Mouse (Mus musculus): ENCODE results near the gene Gatd1. TPM values are rescaled to one million over a fixed set of nuclear protein-coding genes. Genes with fewer than 3 reads are reported as not detected.
A peak's percentile ranks its signal among the peaks of the same experiment; 100 is the strongest.

Gene Gatd1
- polyA plus RNA-seq, 1 experiment from 2014 or later = 61.4 TPM

DNA sequence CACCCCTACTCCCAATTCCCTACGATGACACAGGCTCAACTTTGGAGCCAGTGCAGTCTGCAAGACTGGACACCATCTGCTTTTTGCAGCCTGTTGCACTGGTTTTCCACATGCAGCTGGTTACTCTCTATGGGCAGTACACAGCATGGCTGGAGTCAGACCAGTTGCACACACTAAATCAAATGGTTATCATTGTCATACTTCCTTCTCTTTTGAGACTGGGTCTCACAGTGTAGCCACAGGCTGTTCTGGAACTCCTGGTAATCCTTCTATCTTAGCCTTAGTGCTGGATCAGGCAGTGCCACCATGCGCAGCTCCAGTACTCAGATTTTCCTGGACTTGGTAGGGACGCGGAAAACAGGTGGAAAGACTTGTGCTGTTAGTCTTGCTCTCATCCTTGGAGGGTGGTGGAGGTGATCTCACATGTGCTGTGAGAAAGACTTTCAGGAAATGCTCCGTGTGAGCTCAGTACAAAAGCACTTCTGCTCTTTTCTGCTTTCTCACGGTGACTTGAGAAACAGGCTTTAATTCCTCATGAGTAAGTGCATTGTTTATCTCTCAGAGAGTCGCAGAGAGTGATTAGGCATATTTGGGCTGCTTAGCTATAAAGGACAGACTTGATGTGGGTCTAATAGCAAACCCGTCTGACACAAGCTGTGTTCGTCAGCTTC lies 21.2 kb downstream of the Gatd1 start:
- Histone ChIP-seq H3K27me3 (ENCODE audit: control insufficient read depth, insufficient read depth, low read length) (no peaks in the 10 kb centered on the region), H3K27ac (ENCODE audit: low read length) (peak overlapping the region; percentile 52; the same call in 1 of the 2 replicates), H3K9ac (replicated peaks; ENCODE audit: low read depth, low read length) (peak overlapping the region; percentile 52), H3K9me3 (ENCODE audit: control insufficient read depth, low read depth, low read length) (no peaks in the 10 kb centered on the region), H3K4me3 (ENCODE audit: low read depth, low read length) (peak overlapping the region; percentile 72), H3K4me1 (ENCODE audit: control insufficient read depth, insufficient read depth, low read length) (peaks cover 11% of the 10 kb centered on the region), H3K4me2 (replicated peaks; ENCODE audit: low read depth, low read length) (peak overlapping the region; percentile 94), H3K36me3 (ENCODE audit: control insufficient read depth, insufficient read depth, low read length) (peaks cover 11% of the 10 kb centered on the region; the same call in 1 of the 2 replicates)
- ATAC-seq (ENCODE audit: insufficient number of reproducible peaks, insufficient read depth, low FRiP score, low read depth) = peak; percentile 30; the same call in 1 of the 2 replicates
- 32% methylated on average over 9 of the region's 9 CpGs for WGBS

DNA sequence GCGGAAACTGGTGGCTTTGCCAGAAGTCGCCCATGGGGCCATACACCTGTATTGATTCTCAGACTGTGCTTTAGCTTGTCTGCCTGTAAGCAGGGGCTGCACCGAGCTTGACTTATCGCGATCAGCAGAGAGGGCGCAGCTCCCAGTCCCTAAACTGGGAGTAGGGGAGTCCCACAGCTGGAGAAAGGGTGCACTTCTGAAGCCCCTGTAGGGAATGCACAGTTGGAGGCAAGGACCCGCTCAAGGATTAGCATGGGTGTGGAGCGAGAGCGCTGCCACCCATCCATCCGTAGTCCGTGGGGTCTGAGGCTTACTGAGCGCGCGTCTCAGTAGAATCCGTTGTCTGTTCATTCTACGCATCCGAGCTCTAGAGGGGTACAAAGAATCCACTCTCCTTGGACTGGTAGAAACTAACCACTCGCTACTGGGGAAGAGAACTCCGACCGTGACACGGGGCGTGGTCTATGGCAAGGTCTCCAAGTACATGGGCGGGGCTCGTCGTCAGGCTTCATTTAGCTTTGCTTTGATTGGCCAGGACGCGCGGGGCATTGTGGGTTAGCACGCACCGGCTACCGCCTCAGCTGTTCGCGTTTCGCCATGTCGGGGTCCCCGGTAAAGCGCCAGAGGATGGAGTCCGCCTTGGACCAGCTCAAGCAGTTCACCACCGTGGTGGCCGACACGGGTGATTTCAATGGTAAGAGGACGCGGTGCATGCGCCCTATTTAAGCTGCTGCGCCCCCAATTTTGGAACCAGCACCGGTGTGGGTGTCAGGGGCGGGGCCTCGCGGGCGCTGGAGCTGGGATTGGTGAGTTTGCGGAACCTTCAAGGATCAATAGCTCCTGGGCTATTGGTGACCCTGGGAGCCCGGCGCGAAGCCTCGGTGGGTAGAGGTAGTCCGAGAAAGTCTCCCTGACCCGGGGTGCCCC lies 22.0 kb downstream of the Gatd1 start, which contains the start of gene Taldo1:
Taldo1 (plus strand) TSS at position 575 of the 927 bp plus-strand sequence.
- peak within 1 kb of the TSS; percentile 94 for H3K4me2 ChIP-seq (replicated peaks; ENCODE audit: low read depth, low read length)
- peak within 1 kb of the TSS; percentile 53; the same call in 1 of the 2 replicates for H3K27ac ChIP-seq (ENCODE audit: low read length)
- peaks cover 11% of the 10 kb centered on the region; the same call in 1 of the 2 replicates for H3K36me3 ChIP-seq (ENCODE audit: control insufficient read depth, insufficient read depth, low read length)
- H3K9ac ChIP-seq (replicated peaks; ENCODE audit: low read depth, low read length) = peak within 1 kb of the TSS; percentile 52
- under 1% methylated on average over 57 of the region's 57 CpGs for WGBS
- H3K27me3 ChIP-seq (ENCODE audit: control insufficient read depth, insufficient read depth, low read length) = no peaks in the 10 kb centered on the region
- ATAC-seq (ENCODE audit: insufficient number of reproducible peaks, insufficient read depth, low FRiP score, low read depth) = peak; percentile 93
- no peaks in the 10 kb centered on the region for H3K9me3 ChIP-seq (ENCODE audit: control insufficient read depth, low read depth, low read length)
- H3K4me1 ChIP-seq (ENCODE audit: control insufficient read depth, insufficient read depth, low read length) = peaks cover 11% of the 10 kb centered on the region
- H3K4me3 ChIP-seq (ENCODE audit: low read depth, low read length) = peak within 1 kb of the TSS; percentile 72

DNA sequence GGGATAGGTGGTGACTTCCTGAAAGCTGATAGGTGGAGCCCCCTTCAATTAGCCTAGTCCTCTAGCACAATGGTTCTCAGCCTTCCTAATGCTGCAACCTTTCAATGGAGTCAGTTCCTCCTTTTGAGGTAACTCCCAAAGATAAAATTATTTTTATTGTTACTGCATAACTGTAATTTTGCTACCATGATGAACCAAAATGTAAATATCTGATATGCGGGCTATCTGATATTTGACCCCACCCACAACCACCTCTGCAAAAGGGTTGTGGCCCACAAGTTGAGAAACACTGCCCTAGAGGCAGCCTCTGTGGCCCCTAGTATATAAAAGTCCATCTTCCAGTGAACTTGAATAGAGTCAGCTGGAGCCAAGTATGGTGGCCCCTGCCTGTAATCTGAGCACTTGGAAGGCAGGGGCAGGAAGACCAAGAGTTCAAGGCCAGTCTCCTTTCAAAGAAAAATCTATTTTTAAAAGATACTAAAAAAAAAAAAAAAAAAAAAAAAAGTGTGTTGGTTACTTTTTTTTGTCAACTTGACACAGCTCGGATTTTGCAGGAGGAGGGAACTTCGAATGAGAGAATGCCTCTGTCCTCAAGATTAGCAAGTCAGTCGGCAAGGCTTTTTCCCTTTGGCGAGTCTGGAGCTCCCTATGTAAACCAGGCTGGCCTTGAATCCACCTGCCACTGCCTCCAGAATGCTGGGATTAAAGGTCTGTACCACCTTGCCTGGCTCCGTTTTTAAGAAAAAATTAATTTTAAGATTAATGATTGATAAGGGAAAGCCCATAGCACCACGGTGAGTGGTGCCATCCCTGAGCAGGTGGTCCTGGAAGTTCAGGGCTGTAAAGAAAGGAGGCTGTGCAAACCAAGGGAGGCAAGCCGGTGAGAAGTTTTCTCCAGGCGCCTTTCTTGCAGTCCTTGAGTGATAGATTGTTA lies 23.3 kb downstream of the Gatd1 start:
- 44% methylated on average over 9 of the region's 9 CpGs for WGBS
- Histone ChIP-seq H3K27me3 (ENCODE audit: control insufficient read depth, insufficient read depth, low read length) (no peaks in the 10 kb centered on the region), H3K4me3 (ENCODE audit: low read depth, low read length) (0 out of 2 replicates have a peak overlapping the region, but pooled peaks have one; percentile 72), H3K9me3 (ENCODE audit: control insufficient read depth, low read depth, low read length) (no peaks in the 10 kb centered on the region), H3K27ac (ENCODE audit: low read length) (no peak overlapping the region), H3K4me1 (ENCODE audit: control insufficient read depth, insufficient read depth, low read length) (peaks cover 11% of the 10 kb centered on the region), H3K36me3 (ENCODE audit: control insufficient read depth, insufficient read depth, low read length) (no peaks in the 10 kb centered on the region; the same call in 1 of the 2 replicates), H3K4me2 (replicated peaks; ENCODE audit: low read depth, low read length) (no peak overlapping the region), H3K9ac (replicated peaks; ENCODE audit: low read depth, low read length) (no peak overlapping the region)
- ATAC-seq (ENCODE audit: insufficient number of reproducible peaks, insufficient read depth, low FRiP score, low read depth) = no peak

DNA sequence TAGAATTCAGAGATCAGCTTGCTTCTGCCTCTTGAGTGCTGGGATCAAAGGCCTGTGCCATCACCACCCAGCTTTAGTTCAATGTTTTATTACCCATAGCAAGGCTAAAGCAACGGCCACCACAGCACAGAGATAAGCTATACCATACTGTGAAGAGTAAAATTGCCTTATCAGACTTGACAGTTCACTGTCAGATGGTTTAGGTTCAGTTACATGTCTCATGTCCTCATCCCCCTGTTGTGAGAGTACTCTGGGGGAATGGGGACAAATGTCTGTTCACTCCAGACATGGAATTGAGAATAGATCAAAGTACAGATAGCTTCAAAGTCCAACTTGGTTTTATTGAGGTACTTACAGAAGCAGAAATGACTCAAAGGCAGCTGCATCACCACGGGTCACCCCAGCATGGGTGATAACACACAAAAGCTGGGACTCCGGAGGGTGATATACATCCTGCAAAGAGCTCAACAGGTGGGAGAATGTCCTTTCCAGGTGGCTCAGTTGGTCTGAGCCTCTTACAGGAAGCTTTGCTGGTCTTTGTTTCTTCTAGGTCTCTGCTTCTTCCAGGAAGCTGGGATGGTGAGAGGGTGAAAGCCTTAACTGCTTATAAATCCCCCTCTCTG lies 25.3 kb downstream of the Gatd1 start:
- no peaks in the 10 kb centered on the region for H3K9me3 ChIP-seq (ENCODE audit: control insufficient read depth, low read depth, low read length)
- no peak for ATAC-seq (ENCODE audit: insufficient number of reproducible peaks, insufficient read depth, low FRiP score, low read depth)
- 48% methylated on average over 3 of the region's 3 CpGs for WGBS
- no peaks in the 10 kb centered on the region for H3K36me3 ChIP-seq (ENCODE audit: control insufficient read depth, insufficient read depth, low read length)
- no peak overlapping the region for H3K9ac ChIP-seq (replicated peaks; ENCODE audit: low read depth, low read length)
- peaks cover 11% of the 10 kb centered on the region for H3K4me1 ChIP-seq (ENCODE audit: control insufficient read depth, insufficient read depth, low read length)
- no peak overlapping the region for H3K4me2 ChIP-seq (replicated peaks; ENCODE audit: low read depth, low read length)
- H3K27ac ChIP-seq (ENCODE audit: low read length) = no peak overlapping the region
- no peaks in the 10 kb centered on the region for H3K27me3 ChIP-seq (ENCODE audit: control insufficient read depth, insufficient read depth, low read length)
- H3K4me3 ChIP-seq (ENCODE audit: low read depth, low read length) = no peak overlapping the region

DNA sequence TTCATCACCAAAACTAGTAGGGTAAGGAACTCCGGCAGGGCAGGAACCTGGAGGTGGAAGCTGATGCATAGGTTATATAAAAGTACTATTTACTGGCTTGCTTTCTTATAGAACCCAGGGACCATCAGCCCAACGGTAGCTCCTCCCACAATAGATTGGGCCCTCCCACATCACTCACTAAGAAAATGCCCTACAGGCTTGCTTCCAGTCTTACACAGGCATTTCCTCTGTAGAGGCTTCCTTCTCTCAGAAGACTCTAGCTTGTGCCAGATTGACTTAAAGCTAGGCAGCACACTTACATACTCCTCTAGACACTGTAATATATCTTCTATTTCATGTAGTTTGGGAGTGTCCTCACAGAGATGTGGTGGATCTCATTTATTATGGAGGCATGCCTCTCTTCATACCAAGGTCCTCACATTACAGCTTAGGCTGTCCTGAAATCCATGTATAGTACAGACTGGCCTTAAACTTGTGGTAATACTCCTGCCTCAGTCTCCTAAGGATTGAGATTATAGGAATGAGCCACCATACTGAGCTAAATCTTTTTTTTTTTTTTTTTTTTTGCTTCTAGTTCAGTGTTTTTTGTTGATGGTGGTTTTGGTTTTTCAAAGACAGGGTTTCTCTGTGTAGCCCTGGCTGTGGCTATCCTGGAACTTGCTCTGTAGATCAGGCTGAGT lies 26.0 kb downstream of the Gatd1 start:
- 57% methylated on average over 2 of the region's 2 CpGs for WGBS
- Histone ChIP-seq H3K4me3 (ENCODE audit: low read depth, low read length) (no peak overlapping the region), H3K4me1 (ENCODE audit: control insufficient read depth, insufficient read depth, low read length) (peaks cover 9% of the 10 kb centered on the region), H3K27ac (ENCODE audit: low read length) (no peak overlapping the region), H3K36me3 (ENCODE audit: control insufficient read depth, insufficient read depth, low read length) (no peaks in the 10 kb centered on the region), H3K9me3 (ENCODE audit: control insufficient read depth, low read depth, low read length) (no peaks in the 10 kb centered on the region), H3K9ac (replicated peaks; ENCODE audit: low read depth, low read length) (no peak overlapping the region), H3K27me3 (ENCODE audit: control insufficient read depth, insufficient read depth, low read length) (no peaks in the 10 kb centered on the region), H3K4me2 (replicated peaks; ENCODE audit: low read depth, low read length) (no peak overlapping the region)
- ATAC-seq (ENCODE audit: insufficient number of reproducible peaks, insufficient read depth, low FRiP score, low read depth) = no peak

DNA sequence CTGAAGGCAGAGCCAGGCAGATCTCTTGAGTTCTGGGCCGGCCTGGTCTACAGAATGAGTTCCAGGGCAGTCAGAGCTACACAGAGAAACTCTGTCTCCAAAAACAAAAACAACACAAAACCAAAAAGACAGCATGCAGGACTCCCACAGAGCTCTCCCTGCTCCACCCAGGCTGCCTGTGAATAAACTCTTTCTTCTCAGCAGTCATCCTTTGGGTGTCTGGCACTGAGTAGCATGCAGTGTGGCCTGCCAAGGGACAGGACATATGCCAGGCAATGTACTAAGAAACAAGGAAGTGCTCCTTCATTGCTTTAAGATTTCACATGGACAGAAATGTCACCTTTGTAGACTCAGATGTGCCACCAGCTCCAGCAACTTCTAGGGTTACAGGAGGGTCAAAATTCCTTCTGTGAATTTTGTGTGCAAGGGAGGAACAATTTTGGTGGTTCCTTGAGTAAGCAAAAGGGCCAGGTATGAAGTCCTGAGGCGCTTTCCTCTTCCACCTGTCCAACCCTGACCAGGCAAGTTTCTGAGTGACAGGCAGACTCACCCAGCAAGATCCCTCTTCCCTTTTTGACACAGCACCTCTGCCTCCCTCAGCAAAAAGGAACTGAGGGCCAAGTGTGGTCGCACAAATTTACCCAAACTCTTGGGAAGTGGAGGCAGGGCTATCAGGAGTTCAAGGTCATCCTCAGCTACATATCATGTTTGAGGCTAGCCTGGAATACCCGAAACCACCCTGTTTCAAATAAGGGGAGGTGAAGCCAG lies 32.7 kb downstream of the Gatd1 start:
- Histone ChIP-seq H3K4me2 (replicated peaks; ENCODE audit: low read depth, low read length) (no peak overlapping the region), H3K27ac (ENCODE audit: low read length) (no peak overlapping the region), H3K27me3 (ENCODE audit: control insufficient read depth, insufficient read depth, low read length) (no peaks in the 10 kb centered on the region), H3K9me3 (ENCODE audit: control insufficient read depth, low read depth, low read length) (no peaks in the 10 kb centered on the region), H3K36me3 (ENCODE audit: control insufficient read depth, insufficient read depth, low read length) (no peaks in the 10 kb centered on the region), H3K4me3 (ENCODE audit: low read depth, low read length) (no peak overlapping the region), H3K9ac (replicated peaks; ENCODE audit: low read depth, low read length) (no peak overlapping the region), H3K4me1 (ENCODE audit: control insufficient read depth, insufficient read depth, low read length) (no peaks in the 10 kb centered on the region)
- 70% methylated on average over 4 of the region's 4 CpGs for WGBS
- ATAC-seq (ENCODE audit: insufficient number of reproducible peaks, insufficient read depth, low FRiP score, low read depth) = no peak

DNA sequence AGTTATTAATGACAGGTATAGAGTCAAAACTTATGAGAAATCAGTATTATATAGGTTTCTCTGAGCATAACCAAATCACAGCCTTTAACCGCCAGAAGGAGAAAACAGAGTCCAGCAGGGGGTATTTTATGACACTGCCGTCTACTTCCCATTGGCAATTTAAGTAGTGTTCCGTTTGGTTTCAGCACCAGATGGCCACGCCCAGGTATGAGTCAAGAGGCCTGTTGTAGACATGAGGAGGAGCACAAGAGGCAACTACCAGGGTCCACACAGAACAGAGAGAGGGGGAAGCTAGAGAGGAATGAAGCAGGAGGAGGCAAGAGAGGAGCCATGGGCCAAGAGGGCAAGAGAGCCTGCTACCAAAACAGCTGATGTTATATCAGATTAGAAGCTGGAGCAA lies 34.4 kb downstream of the Gatd1 start:
- ATAC-seq (ENCODE audit: insufficient number of reproducible peaks, insufficient read depth, low FRiP score, low read depth) = no peak
- 54% methylated on average over 4 of the region's 4 CpGs for WGBS
- H3K9me3 ChIP-seq (ENCODE audit: control insufficient read depth, low read depth, low read length) = no peaks in the 10 kb centered on the region
- no peak overlapping the region for H3K9ac ChIP-seq (replicated peaks; ENCODE audit: low read depth, low read length)
- H3K27me3 ChIP-seq (ENCODE audit: control insufficient read depth, insufficient read depth, low read length) = no peaks in the 10 kb centered on the region
- no peak overlapping the region for H3K27ac ChIP-seq (ENCODE audit: low read length)
- no peak overlapping the region for H3K4me2 ChIP-seq (replicated peaks; ENCODE audit: low read depth, low read length)
- H3K4me3 ChIP-seq (ENCODE audit: low read depth, low read length) = no peak overlapping the region
- H3K4me1 ChIP-seq (ENCODE audit: control insufficient read depth, insufficient read depth, low read length) = no peaks in the 10 kb centered on the region
- H3K36me3 ChIP-seq (ENCODE audit: control insufficient read depth, insufficient read depth, low read length) = no peaks in the 10 kb centered on the region

Data from stomach, embryonic 14.5 days (tissue).